Mouse (Mus musculus) urinary bladder, adult 18-20 months (tissue): ENCODE data around the gene Olfr1167.
"Not testable (repeated sequence)": the region's sequence is repeated elsewhere in the genome, so short reads cannot be mapped to it uniquely, and the experiment has no call there.

Source experiments
- DNase-seq, 2 experiments: peaks; one replicate each; pipeline ENCODE4 v3.0.0; 2022; ENCODE audit warnings: low spot score in 2 of 2, mixed read lengths in 2 of 2

Olfr1167 gene

DNA sequence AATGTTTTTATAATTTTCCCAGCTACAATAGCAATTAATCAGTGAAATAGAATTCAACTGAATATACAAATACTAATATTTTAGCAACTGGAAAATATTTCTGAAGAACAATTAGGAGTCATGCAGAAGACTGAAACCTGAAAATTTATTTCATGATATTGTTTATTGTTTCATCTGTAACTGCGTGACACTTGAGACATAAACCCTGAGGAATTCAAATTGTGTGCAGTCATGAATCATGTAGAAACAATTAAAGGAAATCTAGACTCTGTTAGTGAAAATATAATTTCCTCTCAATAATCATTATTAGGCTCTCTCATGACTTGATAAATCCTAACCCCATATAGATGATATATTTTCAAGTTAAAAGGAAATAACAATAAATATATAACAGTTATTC is at the start of gene Olfr1167:
TSS of gene Olfr1167 (minus strand) at position 101 of the 400 bp plus-strand sequence.
- DNase-seq: not testable (repeated sequence)

DNA sequence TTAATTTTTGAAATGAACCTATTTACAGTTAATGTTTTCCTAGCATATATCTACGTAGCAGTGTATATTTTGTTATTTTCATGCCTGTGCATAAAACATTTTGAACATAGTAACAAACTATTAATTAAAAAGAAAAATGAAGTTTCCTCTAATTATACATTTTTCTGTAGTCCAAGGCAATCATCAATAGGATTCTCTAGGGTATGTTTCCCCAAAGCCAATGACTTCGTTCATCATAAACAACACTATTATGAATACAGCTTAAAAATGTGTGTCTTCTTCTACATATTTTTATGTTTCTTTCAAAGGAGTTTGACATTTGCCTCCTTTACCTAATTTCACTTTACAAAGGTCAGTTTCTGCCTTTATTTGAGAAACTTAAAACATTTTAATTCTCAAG is 26.6 kb upstream of the Olfr1167 start, which contains the start of gene Olfr1168:
TSS of gene Olfr1168 (plus strand) at position 301 of the 400 bp plus-strand sequence.
- DNase-seq: no peak

DNA sequence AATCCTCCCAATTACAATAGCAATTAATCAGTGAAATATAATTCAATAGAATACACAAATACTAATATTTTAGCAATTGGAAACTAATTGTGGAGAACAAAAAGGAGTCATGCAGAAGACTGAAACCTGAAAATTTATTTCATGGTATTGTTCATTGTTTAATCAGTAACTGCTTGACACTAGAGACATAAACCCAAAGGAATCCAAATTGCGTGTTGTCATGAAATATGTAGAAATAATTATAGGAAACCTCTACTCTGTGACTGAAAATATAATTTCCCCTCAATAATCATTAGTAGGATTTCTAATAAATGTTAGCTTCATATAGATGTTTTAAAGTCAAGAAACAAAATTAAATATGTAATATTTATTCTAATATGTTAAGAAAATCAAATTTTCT is 26.8 kb downstream of the Olfr1167 start, which contains the start of gene Olfr1166:
TSS of gene Olfr1166 (minus strand) at position 101 of the 400 bp plus-strand sequence.
- no peak for DNase-seq
